Mouse (Mus musculus) gonadal fat pad, adult 2 months (tissue): ENCODE results near the gene Ptov1. TPM values are rescaled to one million over a fixed set of nuclear protein-coding genes. Genes with fewer than 3 reads are reported as not detected.

ENCODE experiments used
- DNase-seq: peaks from one replicate; pipeline ENCODE4 v3.0.0-alpha.2; 2012; ENCODE audit warnings: low read depth
- polyA plus RNA-seq: library from polyadenylated mRNA; depleted of rRNA; stranded (reverse); fragments of >200 nt; gene quantifications from 2 replicates; pipeline ENCODE4 v1.2.3, GENCODE M21; 2012

Gene Ptov1
- polyA plus RNA-seq, 1 experiment, result 243 TPM

- no peak for DNase-seq
Observed at GRCm38 (mm10) chr7:44859896-44860295, 9.7 kb downstream of the Ptov1 start.

GRCm38 (mm10) chr7:44857905-44858304 lies 11.7 kb downstream of the Ptov1 start:
- DNase-seq, result no peak

- DNase-seq, result peak; percentile 63
Observed at GRCm38 (mm10) chr7:44857042-44857552, 12.5 kb downstream of the Ptov1 start, which contains the start of gene Pnkp. Pnkp (plus strand) TSS chr7:44857139.

GRCm38 (mm10) chr7:44856265-44856916 lies 13.2 kb downstream of the Ptov1 start:
- DNase-seq, result no peak

GRCm38 (mm10) chr7:44855036-44855435 lies 14.6 kb downstream of the Ptov1 start:
- no peak for DNase-seq

GRCm38 (mm10) chr7:44854356-44855031 lies 15.1 kb downstream of the Ptov1 start:
- DNase-seq, result no peak

GRCm38 (mm10) chr7:44853596-44854355 lies 15.8 kb downstream of the Ptov1 start:
- DNase-seq, result no peak

- DNase-seq, result no peak
Observed at GRCm38 (mm10) chr7:44853065-44853464, 16.5 kb downstream of the Ptov1 start.

- no peak for DNase-seq
Observed at GRCm38 (mm10) chr7:44852259-44853027, 17.1 kb downstream of the Ptov1 start.

GRCm38 (mm10) chr7:44851625-44852234 lies 17.9 kb downstream of the Ptov1 start:
- no peak for DNase-seq

- DNase-seq, result no peak
Observed at GRCm38 (mm10) chr7:44850789-44851624, 18.6 kb downstream of the Ptov1 start.

GRCm38 (mm10) chr7:44850146-44850545 lies 19.4 kb downstream of the Ptov1 start:
- no peak for DNase-seq

GRCm38 (mm10) chr7:44849416-44850111 lies 20.0 kb downstream of the Ptov1 start:
- peak; percentile 69 for DNase-seq

- DNase-seq, result peak; percentile 98
Observed at GRCm38 (mm10) chr7:44848561-44849415, 20.8 kb downstream of the Ptov1 start, which contains the start of the genes Akt1s1 and Tbc1d17. Akt1s1 (plus strand) TSS chr7:44848991. Tbc1d17 (minus strand) TSS chr7:44849079.

- DNase-seq, result no peak
Observed at GRCm38 (mm10) chr7:44847772-44848171, 21.8 kb downstream of the Ptov1 start.

GRCm38 (mm10) chr7:44846804-44847203 lies 22.8 kb downstream of the Ptov1 start:
- DNase-seq, result no peak

- DNase-seq, result no peak
Observed at GRCm38 (mm10) chr7:44845006-44845405, 24.6 kb downstream of the Ptov1 start.

GRCm38 (mm10) chr7:44841825-44842463 lies 27.6 kb downstream of the Ptov1 start:
- no peak for DNase-seq
